Mouse (Mus musculus) hindbrain, postnatal 0 days (tissue): ENCODE measurements around the gene Crebzf. TPM values are rescaled to one million over a fixed set of nuclear protein-coding genes. Genes with fewer than 3 reads are reported as not detected.

Experiments
- ATAC-seq: fragments of 200-750 bp; cut with Nextera tagmentation; 2 replicates; pipeline ENCODE4 v1.8.0; 2017; ENCODE audit warnings: mild to moderate bottlenecking, moderate TSS enrichment, moderate library complexity
- DNase-seq: peaks from one replicate; pipeline ENCODE4 v3.0.0-alpha.2; 2015; ENCODE audit warnings: low spot score
- H3K27ac ChIP-seq: fragments of 300-500 bp; sonication (generic); 2 replicates; pipeline ENCODE4 v1.5.1; 2014; ENCODE audit warnings: mild to moderate bottlenecking
- H3K27me3 ChIP-seq: fragments of 300-500 bp; sonication (generic); 2 replicates; pipeline ENCODE4 v1.6.1; 2014; ENCODE audit warnings: low read length, mixed read lengths; ENCODE audit not compliant: insufficient read depth
- H3K36me3 ChIP-seq: fragments of 300-500 bp; sonication (generic); 2 replicates; pipeline ENCODE4 v1.6.1; 2014; ENCODE audit warnings: low read length, mixed read lengths; ENCODE audit not compliant: insufficient read depth
- H3K4me1 ChIP-seq: fragments of 300-500 bp; sonication (generic); 2 replicates; pipeline ENCODE4 v1.6.1; 2014; ENCODE audit warnings: antibody characterized with exemption, low read length, mixed read lengths; ENCODE audit not compliant: insufficient read depth
- H3K4me2 ChIP-seq: fragments of 300-500 bp; sonication (generic); 2 replicates; pipeline ENCODE4 v1.6.1; 2014; ENCODE audit warnings: low read depth, mild to moderate bottlenecking, low read length, moderate library complexity, mixed read lengths
- H3K4me3 ChIP-seq: fragments of 300-500 bp; sonication (generic); 2 replicates; pipeline ENCODE4 v1.5.1; 2014; ENCODE audit warnings: low read length
- H3K9ac ChIP-seq: fragments of 300-500 bp; sonication (generic); replicated peaks from 2 replicates; pipeline ENCODE4 v1.6.1; 2014; ENCODE audit warnings: mild to moderate bottlenecking, low read length, moderate library complexity, mixed read lengths
- H3K9me3 ChIP-seq: fragments of 300-500 bp; sonication (generic); 2 replicates; pipeline ENCODE4 v1.6.1; 2016; ENCODE audit warnings: low read length, mixed read lengths
- CTCF ChIP-seq: IDR thresholded peaks from 2 replicates; pipeline ENCODE4 v1.5.1; 2016; ENCODE audit warnings: antibody characterized with exemption, control low read depth, low read depth
- WGBS: fragments of 180-500 bp; shearing (Covaris S2); extraction: QIAGEN DNeasy Blood & Tissue Kit; methylation state at CpG from one replicate; pipeline ENCODE4 v1.1.7; 2014; 5-methylcytosine and 5-hydroxymethylcytosine counted together
- polyA plus RNA-seq: library from polyadenylated mRNA; unstranded; fragments of >200 nt; fragmentation: Nextera tagmentation; extraction: Ambion mirVana; gene quantifications from 2 replicates; pipeline ENCODE4 v1.2.1, GENCODE M21; 2015
- total RNA-seq: library from RNA; depleted of rRNA; stranded (reverse); fragments of >200 nt; gene quantifications from 2 replicates; pipeline ENCODE4 v1.2.3, GENCODE M21; 2014; rRNA removed

The Crebzf gene
- total and polyA plus RNA-seq, 2 experiments from 2014 or later: 23.5 to 73.6 TPM

DNA sequence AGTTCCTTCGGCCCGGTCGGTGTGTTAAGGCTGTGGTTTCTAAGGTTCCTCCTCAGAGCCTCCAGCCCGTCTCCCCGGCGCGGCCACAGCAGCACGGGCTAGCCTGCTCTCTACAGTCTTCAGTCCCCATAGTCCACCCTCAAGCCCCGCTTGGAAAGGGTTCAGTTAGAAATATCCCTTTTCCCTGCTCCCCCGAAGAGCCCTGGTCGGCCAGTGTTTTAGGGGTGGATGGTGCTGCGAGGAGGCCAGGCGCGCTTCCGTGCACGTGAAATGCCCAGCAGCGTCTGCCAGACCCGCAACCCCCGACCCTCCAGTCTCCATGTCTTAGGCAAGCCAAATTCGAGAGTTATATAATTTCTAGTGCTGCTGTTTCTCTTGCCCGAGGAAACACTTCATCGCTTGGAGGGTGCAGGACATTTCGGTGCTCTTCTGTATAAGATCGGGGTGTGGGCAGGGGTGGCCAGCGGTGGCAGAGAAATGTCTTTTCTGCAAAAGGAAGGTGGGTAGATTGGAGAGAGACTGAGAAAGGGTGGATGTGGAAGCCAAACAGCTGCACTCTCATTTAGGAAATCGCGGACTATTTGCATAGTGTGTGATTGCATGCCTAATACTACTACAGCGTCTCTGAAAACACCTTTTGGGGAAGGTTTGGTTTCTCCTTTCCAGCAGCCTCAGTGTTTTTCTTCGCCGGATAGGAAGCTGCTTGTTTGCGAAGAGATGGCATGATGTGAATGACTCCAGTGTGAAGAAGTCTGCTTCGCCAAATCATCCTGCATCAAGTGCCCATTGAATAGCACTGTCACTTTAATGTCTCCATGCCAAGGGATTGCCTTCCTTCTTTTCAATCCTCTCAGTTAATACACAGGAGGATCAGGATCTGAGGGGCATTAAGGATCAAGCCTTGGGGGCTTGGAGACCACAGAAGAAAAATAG is 34.0 kb downstream of the Crebzf start, which contains the start of gene Dlg2:
Gene Dlg2, plus strand, starts transcription at position 360 of the 933 bp plus-strand sequence.
- H3K4me2 ChIP-seq: peak within 1 kb of the TSS; percentile 91
- WGBS: under 1% methylated on average over 32 of the region's 32 CpGs
- H3K9ac ChIP-seq: peak within 1 kb of the TSS; percentile 68
- TF ChIP-seq CTCF: no peak
- H3K9me3 ChIP-seq: no peaks in the 10 kb centered on the region
- no peaks in the 10 kb centered on the region for H3K36me3 ChIP-seq
- no peaks in the 10 kb centered on the region for H3K4me1 ChIP-seq
- peak within 1 kb of the TSS; percentile 73 for H3K4me3 ChIP-seq
- peak; percentile 60 for DNase-seq
- H3K27me3 ChIP-seq: no peaks in the 10 kb centered on the region
- H3K27ac ChIP-seq: peak within 1 kb of the TSS; percentile 93
- ATAC-seq: no peak

DNA sequence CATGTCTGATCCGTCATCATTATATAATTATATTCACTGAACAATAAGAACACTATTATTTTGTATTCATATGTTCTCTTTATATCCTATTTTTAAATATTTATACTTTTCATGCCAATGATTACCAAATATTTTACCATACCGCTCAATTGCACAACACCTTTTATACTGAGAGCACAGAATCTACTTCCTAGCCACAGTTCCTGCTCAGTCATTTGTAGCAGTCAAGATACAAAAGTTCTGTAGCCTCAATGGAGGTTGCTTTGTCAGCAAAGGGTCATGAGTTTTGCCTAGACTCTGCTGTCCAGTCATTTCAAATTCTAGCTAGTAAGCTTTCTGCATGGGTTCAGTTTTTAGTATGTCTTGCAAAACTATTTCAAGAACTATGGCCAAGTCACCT is 40.1 kb downstream of the Crebzf start:
- Histone ChIP-seq H3K27ac (no peak overlapping the region), H3K36me3 (no peaks in the 10 kb centered on the region), H3K4me3 (no peak overlapping the region), H3K4me1 (no peaks in the 10 kb centered on the region), H3K9me3 (no peaks in the 10 kb centered on the region), H3K27me3 (no peaks in the 10 kb centered on the region), H3K9ac (no peak overlapping the region), H3K4me2 (no peak overlapping the region)
- no peak for DNase-seq
- no peak for TF ChIP-seq CTCF
- ATAC-seq: no peak
- WGBS: 94% methylated on average over 2 of the region's 2 CpGs

Other genes starting within 250 kb of the Crebzf start
- gene Ccdc83, start 177.0 kb upstream of the Crebzf start, total RNA-seq: not detected in 2 replicates
- not detected in 2 replicates for gene Ccdc83, start 177.0 kb upstream of the Crebzf start, polyA plus RNA-seq
- 7.3 and 20.1 TPM in 2 replicates for gene Sytl2, start 140.5 kb upstream of the Crebzf start, total RNA-seq
- gene Sytl2, start 140.5 kb upstream of the Crebzf start, polyA plus RNA-seq: 11.4 TPM in 2 replicates
- gene Ccdc89, start 16.2 kb upstream of the Crebzf start, total RNA-seq: 0.36 and 0.89 TPM in 2 replicates
- 0.89 and 1.2 TPM in 2 replicates for gene Ccdc89, start 16.2 kb upstream of the Crebzf start, polyA plus RNA-seq
- gene Tmem126a, start 14.5 kb downstream of the Crebzf start, total RNA-seq: 50.7 and 55.9 TPM in 2 replicates
- 139 and 145 TPM in 2 replicates for gene Tmem126a, start 14.5 kb downstream of the Crebzf start, polyA plus RNA-seq
- gene Tmem126b, start 33.3 kb downstream of the Crebzf start, total RNA-seq: 15.1 and 21.9 TPM in 2 replicates
- 24.5 and 26.9 TPM in 2 replicates for gene Tmem126b, start 33.3 kb downstream of the Crebzf start, polyA plus RNA-seq
- 113 and 131 TPM in 2 replicates for gene Dlg2, start 33.9 kb downstream of the Crebzf start, total RNA-seq
- 18.5 and 20.4 TPM in 2 replicates for gene Dlg2, start 33.9 kb downstream of the Crebzf start, polyA plus RNA-seq